In the genomic region with DNA sequence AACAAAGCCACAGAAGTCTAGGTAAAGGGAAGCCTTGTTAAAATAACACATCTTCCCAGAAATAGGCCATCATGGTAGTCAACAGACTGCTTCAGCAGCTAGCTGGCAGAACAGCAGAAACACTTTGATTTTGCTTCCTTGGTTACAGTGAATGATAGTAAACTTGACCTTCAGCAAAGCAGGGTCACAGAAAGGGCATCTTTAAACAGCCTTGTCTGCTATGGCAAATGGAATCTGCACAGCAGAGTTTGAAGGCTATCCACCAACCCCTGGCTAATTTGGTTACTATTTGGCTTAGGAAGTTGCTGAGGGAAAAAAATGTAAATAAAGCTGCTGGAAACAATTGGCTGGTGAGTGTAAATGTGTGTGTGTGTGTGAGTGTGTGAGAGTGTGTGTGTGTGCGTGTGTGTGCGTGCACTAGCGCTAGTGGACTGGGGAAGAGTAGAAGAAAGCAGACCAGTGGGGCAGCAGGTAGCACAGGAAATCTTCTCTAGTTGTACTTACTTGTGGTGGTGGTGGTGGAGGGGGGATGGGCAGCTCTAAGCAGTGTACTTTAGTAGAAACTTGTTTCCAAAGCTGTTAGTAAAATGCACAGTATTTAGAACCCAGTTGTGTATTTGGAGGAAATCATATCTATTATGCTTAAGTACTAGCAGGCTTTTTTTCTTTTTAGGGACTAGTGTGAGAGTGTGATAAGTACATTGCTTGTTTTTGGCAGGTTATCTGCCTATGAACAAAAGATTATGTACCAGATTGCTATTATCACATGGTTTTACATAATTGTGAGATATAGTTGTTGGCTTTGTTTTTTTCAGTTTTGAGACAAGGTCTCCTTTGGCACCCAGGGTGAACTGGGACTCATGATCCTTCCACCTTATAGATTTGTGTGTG, we compare ENCODE assay signal across 11 mouse cellular contexts. TPM values are rescaled to one million over a fixed set of nuclear protein-coding genes. Genes with fewer than 3 reads are reported as not detected.
DNase-seq lines count a peak whose midpoint lies in the region; ATAC-seq lines count a peak whose summit lies in the region.
"Had no signal": no experiment of that assay in that cellular context is flagged by ENCODE, and none has a peak within 500 bp of the region (broad histone marks: within the 10 kb centered on the region; RNA-seq: fewer than 3 reads in every experiment).

No protein-coding gene starts in this region.

- no peak for ATAC-seq in erythroid progenitor cell, adult 5-6 weeks (replicated peaks; ENCODE audit: low FRiP score, poor library complexity, severe bottlenecking)
- ATAC-seq: Patski had no signal

- no peaks in the 10 kb centered on the region for H3K36me3 ChIP-seq in splenic B cell, adult 2 months (ENCODE audit: control insufficient read depth, insufficient read depth, low read length, poor library complexity, severe bottlenecking)
- H3K36me3 ChIP-seq: stomach, embryonic 15.5 days had no signal

- peak; percentile 12 for DNase-seq in embryo, embryonic 10 days (ENCODE audit: low spot score)
- DNase-seq in embryo, embryonic 9.5 days (ENCODE audit: extremely low spot score) = no peak
- peak; percentile 7 for DNase-seq in ovary, postnatal 36 days (ENCODE audit: low spot score)
- DNase-seq in ovary, postnatal 14 days (ENCODE audit: low spot score) = no peak
- DNase-seq in adrenal gland, postnatal 14 days = peak; percentile 26
- DNase-seq in splenic B cell, adult 2 months (ENCODE audit: low read depth, low spot score) = peak; percentile 25
- DNase-seq in cerebellum, adult 9-10 months = no peak
- DNase-seq: gastrocnemius, postnatal 36 days had no signal

- no peaks in the 10 kb centered on the region for H3K27me3 ChIP-seq in splenic B cell, adult 2 months (ENCODE audit: control insufficient read depth, insufficient read depth, low read length, poor library complexity, severe bottlenecking)
- H3K27me3 ChIP-seq: Patski; stomach, embryonic 15.5 days had no signal

RNA-seq across cellular contexts. Expression of a gene that starts 41.1 kb away (rescaled TPM):
- total RNA-seq in adrenal gland, postnatal 14 days (2021) = 35.9 and 42.7 TPM in 2 replicates
- total RNA-seq in erythroid progenitor cell, adult 5-6 weeks (2015; ENCODE audit: low replicate concordance) = 46.5 and 61.3 TPM in 2 replicates
- total RNA-seq in erythroid progenitor cell, adult 5-6 weeks (2017; ENCODE audit: low replicate concordance) = 63.6 and 72.8 TPM in 2 replicates

RNA-seq across cellular contexts. Expression of a gene that starts 51.6 kb away (rescaled TPM):
- total RNA-seq in adrenal gland, postnatal 14 days (2021) = 58.9 and 60.0 TPM in 2 replicates
- total RNA-seq in erythroid progenitor cell, adult 5-6 weeks (2015; ENCODE audit: low replicate concordance) = 4.2 and 20.2 TPM in 2 replicates
- 6.9 and 17.2 TPM in 2 replicates for total RNA-seq in erythroid progenitor cell, adult 5-6 weeks (2017; ENCODE audit: low replicate concordance)

Comparison
In these comparisons a context has a peak if more than half of its experiments do, and no peak if none do; other contexts are left out.
1. DNase-seq: peak in embryo, embryonic 10 days (single experiment), ovary, postnatal 36 days (single experiment), adrenal gland, postnatal 14 days (single experiment) and splenic B cell, adult 2 months (single experiment); none in embryo, embryonic 9.5 days (single experiment), ovary, postnatal 14 days (single experiment) and cerebellum, adult 9-10 months (single experiment).